Mouse (Mus musculus) liver, adult 2 months (tissue): ENCODE measurements around the gene Aaed1.

Experiments
- CTCF ChIP-seq: fragments of 200-500 bp; IDR thresholded peaks from 2 replicates; pipeline ENCODE4 v1.5.1; 2011; ENCODE audit warnings: low read depth, low read length, control low read depth
- POLR2A ChIP-seq: fragments of 200-500 bp; IDR thresholded peaks from 2 replicates; pipeline ENCODE4 v1.6.1; 2011; ENCODE audit warnings: low read length, control low read depth; ENCODE audit not compliant: insufficient read depth; ENCODE audit errors: extremely low read depth

DNA sequence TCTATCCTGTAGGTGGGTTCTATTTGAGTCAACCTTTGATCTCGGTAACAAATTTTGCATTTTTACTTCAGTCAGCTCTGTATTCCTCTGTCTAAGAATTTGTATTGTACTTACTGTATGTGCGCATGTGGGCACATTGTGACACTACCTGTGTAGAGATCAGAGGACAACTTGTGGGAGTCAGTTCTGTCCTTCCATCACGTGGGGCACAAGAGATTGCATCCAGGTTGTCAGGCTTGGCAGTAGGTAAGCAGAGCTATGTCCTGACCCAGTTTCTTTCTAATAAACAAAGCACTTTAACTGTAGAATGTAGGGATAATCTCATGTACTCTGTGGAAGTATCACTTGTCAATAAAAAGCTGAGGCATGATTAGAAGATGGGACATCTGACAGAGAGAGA lies 1.5 kb upstream of the Aaed1 start:
- TF ChIP-seq POLR2A (no peak), CTCF (no peak)
